Mouse (Mus musculus): ENCODE measurements at regions not wholly inside any gene's neighbourhood (a gene's known extent, or its start where the extent isn't known, plus 50 kb on each side); places are given as distances from the start of the nearest gene placed in this dataset.

GRCm38 (mm10) chr2:128240536-128241279, 114.9 kb downstream of the Bcl2l11 start:
- H3K9ac ChIP-seq: no peak overlapping the region
- no peaks in the 10 kb centered on the region for H3K27me3 ChIP-seq (replicated peaks)
- no peaks in the 10 kb centered on the region for H3K36me3 ChIP-seq
- 32% methylated on average over 9 of the region's 9 CpGs for WGBS
- H3K4me2 ChIP-seq (replicated peaks): no peak overlapping the region
- no peaks in the 10 kb centered on the region for H3K9me3 ChIP-seq
- no peak overlapping the region for H3K27ac ChIP-seq
- no peak overlapping the region for H3K4me3 ChIP-seq
- no peak for ATAC-seq (ENCODE audit: low FRiP score, low read depth)
- peaks cover 13% of the 10 kb centered on the region; the same call in 1 of the 2 replicates for H3K4me1 ChIP-seq

GRCm38 (mm10) chr2:128241280-128241665, 115.4 kb downstream of the Bcl2l11 start:
- no peak for ATAC-seq (ENCODE audit: low FRiP score, low read depth)
- WGBS: 4% methylated on average over 3 of the region's 3 CpGs
- Histone ChIP-seq H3K27ac (no peak overlapping the region), H3K4me3 (no peak overlapping the region), H3K36me3 (no peaks in the 10 kb centered on the region), H3K9ac (no peak overlapping the region), H3K4me1 (peaks cover 13% of the 10 kb centered on the region; the same call in 1 of the 2 replicates), H3K4me2 (replicated peaks) (no peak overlapping the region), H3K9me3 (no peaks in the 10 kb centered on the region), H3K27me3 (replicated peaks) (no peaks in the 10 kb centered on the region)

GRCm38 (mm10) chr2:128245544-128245943, 119.7 kb downstream of the Bcl2l11 start:
- Histone ChIP-seq H3K4me1 (peaks cover 11% of the 10 kb centered on the region; the same call in 1 of the 2 replicates), H3K4me2 (replicated peaks) (no peak overlapping the region), H3K9me3 (no peaks in the 10 kb centered on the region), H3K27me3 (replicated peaks) (no peaks in the 10 kb centered on the region), H3K9ac (no peak overlapping the region), H3K36me3 (no peaks in the 10 kb centered on the region), H3K27ac (no peak overlapping the region), H3K4me3 (no peak overlapping the region)
- 70% methylated on average over 10 of the region's 10 CpGs for WGBS
- ATAC-seq (ENCODE audit: low FRiP score, low read depth): no peak

GRCm38 (mm10) chr2:128247967-128248366, 122.1 kb downstream of the Bcl2l11 start:
- WGBS: 55% methylated on average over 4 of the region's 4 CpGs
- H3K4me2 ChIP-seq (replicated peaks): no peak overlapping the region
- H3K9ac ChIP-seq: no peak overlapping the region
- no peaks in the 10 kb centered on the region for H3K36me3 ChIP-seq
- no peaks in the 10 kb centered on the region for H3K9me3 ChIP-seq
- ATAC-seq (ENCODE audit: low FRiP score, low read depth): no peak
- H3K27ac ChIP-seq: no peak overlapping the region
- no peaks in the 10 kb centered on the region for H3K27me3 ChIP-seq (replicated peaks)
- H3K4me3 ChIP-seq: no peak overlapping the region
- no peaks in the 10 kb centered on the region for H3K4me1 ChIP-seq

- WGBS: 94% methylated on average over 4 of the region's 4 CpGs
- no peak overlapping the region for H3K4me3 ChIP-seq
- ATAC-seq (ENCODE audit: low FRiP score, low read depth): no peak
Observed at GRCm38 (mm10) chr2:128249188-128249587, 123.3 kb downstream of the Bcl2l11 start.

GRCm38 (mm10) chr2:128249607-128250006, 123.8 kb downstream of the Bcl2l11 start:
- no peak for ATAC-seq (ENCODE audit: low FRiP score, low read depth)
- Histone ChIP-seq H3K4me2 (replicated peaks) (no peak overlapping the region), H3K9ac (no peak overlapping the region), H3K27me3 (replicated peaks) (no peaks in the 10 kb centered on the region), H3K4me3 (no peak overlapping the region), H3K9me3 (no peaks in the 10 kb centered on the region), H3K36me3 (no peaks in the 10 kb centered on the region), H3K27ac (no peak overlapping the region), H3K4me1 (no peaks in the 10 kb centered on the region)
- 93% methylated on average over 2 of the region's 2 CpGs for WGBS

More at GRCm38 (mm10) chr2:128249188-128249587, 123.3 kb downstream of the Bcl2l11 start:
- H3K9ac ChIP-seq: no peak overlapping the region
- H3K36me3 ChIP-seq: no peaks in the 10 kb centered on the region
- no peaks in the 10 kb centered on the region for H3K4me1 ChIP-seq
- no peaks in the 10 kb centered on the region for H3K27me3 ChIP-seq (replicated peaks)
- H3K27ac ChIP-seq: no peak overlapping the region
- no peak overlapping the region for H3K4me2 ChIP-seq (replicated peaks)
- H3K9me3 ChIP-seq: no peaks in the 10 kb centered on the region

- WGBS: 81% methylated on average over 4 of the region's 4 CpGs
- Histone ChIP-seq H3K9ac (no peak overlapping the region), H3K9me3 (no peaks in the 10 kb centered on the region), H3K4me3 (no peak overlapping the region), H3K4me2 (replicated peaks) (no peak overlapping the region), H3K36me3 (no peaks in the 10 kb centered on the region), H3K27me3 (replicated peaks) (no peaks in the 10 kb centered on the region), H3K27ac (no peak overlapping the region), H3K4me1 (no peaks in the 10 kb centered on the region)
- no peak for ATAC-seq (ENCODE audit: low FRiP score, low read depth)
Observed at GRCm38 (mm10) chr2:128250841-128251240, 125.0 kb downstream of the Bcl2l11 start.

- ATAC-seq (ENCODE audit: low FRiP score, low read depth): no peak
- H3K4me1 ChIP-seq: no peaks in the 10 kb centered on the region
- H3K4me2 ChIP-seq (replicated peaks): no peak overlapping the region
- 84% methylated on average over 6 of the region's 6 CpGs for WGBS
- no peak overlapping the region for H3K4me3 ChIP-seq
- no peak overlapping the region for H3K9ac ChIP-seq
- H3K9me3 ChIP-seq: no peaks in the 10 kb centered on the region
- no peaks in the 10 kb centered on the region for H3K27me3 ChIP-seq (replicated peaks)
- H3K27ac ChIP-seq: no peak overlapping the region
- H3K36me3 ChIP-seq: no peaks in the 10 kb centered on the region
Observed at GRCm38 (mm10) chr2:128256651-128257050, 130.8 kb downstream of the Bcl2l11 start.

GRCm38 (mm10) chr2:128257262-128257661, 131.4 kb downstream of the Bcl2l11 start:
- Histone ChIP-seq H3K4me3 (no peak overlapping the region), H3K4me2 (replicated peaks) (no peak overlapping the region), H3K9ac (no peak overlapping the region), H3K27ac (no peak overlapping the region), H3K9me3 (no peaks in the 10 kb centered on the region), H3K36me3 (no peaks in the 10 kb centered on the region), H3K4me1 (no peaks in the 10 kb centered on the region), H3K27me3 (replicated peaks) (no peaks in the 10 kb centered on the region)
- 90% methylated on average over 9 of the region's 9 CpGs for WGBS
- ATAC-seq (ENCODE audit: low FRiP score, low read depth): no peak

GRCm38 (mm10) chr2:128263880-128264279, 138.0 kb downstream of the Bcl2l11 start:
- H3K36me3 ChIP-seq: no peaks in the 10 kb centered on the region
- H3K4me2 ChIP-seq (replicated peaks): no peak overlapping the region
- no peak overlapping the region for H3K9ac ChIP-seq
- no peak for ATAC-seq (ENCODE audit: low FRiP score, low read depth)
- H3K27ac ChIP-seq: no peak overlapping the region
- H3K4me3 ChIP-seq: no peak overlapping the region
- no peaks in the 10 kb centered on the region for H3K27me3 ChIP-seq (replicated peaks)
- WGBS: 88% methylated on average over 3 of the region's 3 CpGs
- H3K4me1 ChIP-seq: no peaks in the 10 kb centered on the region
- H3K9me3 ChIP-seq: no peaks in the 10 kb centered on the region

- no peaks in the 10 kb centered on the region for H3K36me3 ChIP-seq
- no peak overlapping the region for H3K9ac ChIP-seq
- no peaks in the 10 kb centered on the region for H3K27me3 ChIP-seq (replicated peaks)
- H3K4me1 ChIP-seq: no peaks in the 10 kb centered on the region
- no peak overlapping the region for H3K27ac ChIP-seq
- H3K4me2 ChIP-seq (replicated peaks): no peak overlapping the region
- 46% methylated on average over 9 of the region's 9 CpGs for WGBS
- ATAC-seq (ENCODE audit: low FRiP score, low read depth): no peak
- no peak overlapping the region for H3K4me3 ChIP-seq
- H3K9me3 ChIP-seq: no peaks in the 10 kb centered on the region
Observed at GRCm38 (mm10) chr2:128265014-128265990, 139.5 kb downstream of the Bcl2l11 start.

GRCm38 (mm10) chr2:128270377-128271129, 144.7 kb downstream of the Bcl2l11 start:
- Histone ChIP-seq H3K9ac (no peak overlapping the region), H3K9me3 (no peaks in the 10 kb centered on the region), H3K27me3 (replicated peaks) (no peaks in the 10 kb centered on the region), H3K4me2 (replicated peaks) (no peak overlapping the region), H3K27ac (no peak overlapping the region), H3K4me3 (no peak overlapping the region), H3K4me1 (no peaks in the 10 kb centered on the region), H3K36me3 (no peaks in the 10 kb centered on the region)
- ATAC-seq (ENCODE audit: low FRiP score, low read depth): no peak
- WGBS: 72% methylated on average over 9 of the region's 9 CpGs
